Mouse (Mus musculus) right cerebral cortex, postnatal 14 days (tissue): ENCODE results near the gene Acot6.

Experiments used
- DNase-seq: peaks from one replicate; pipeline ENCODE4 v3.0.0; 2022

Gene Acot6

DNA sequence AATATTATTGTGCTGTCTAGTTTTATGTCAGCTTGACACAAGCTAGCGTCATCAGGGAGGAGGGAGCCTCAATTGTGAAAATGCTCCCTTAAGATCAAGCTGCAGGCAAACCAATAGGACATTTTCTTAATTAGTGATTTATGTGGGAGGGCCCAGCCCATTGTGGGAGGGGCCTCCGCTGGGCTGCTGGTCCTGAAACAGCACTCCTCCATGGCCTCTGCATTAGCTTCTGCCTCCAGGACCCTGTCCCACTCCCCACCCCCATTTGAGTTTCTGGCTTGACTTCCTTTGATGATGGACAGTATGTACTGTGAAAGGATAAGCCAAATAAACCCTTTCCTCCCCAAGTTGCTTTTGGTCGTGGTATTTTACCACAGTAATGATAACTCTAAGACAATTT is 6.6 kb downstream of the Acot6 start:
- DNase-seq, result no peak

DNA sequence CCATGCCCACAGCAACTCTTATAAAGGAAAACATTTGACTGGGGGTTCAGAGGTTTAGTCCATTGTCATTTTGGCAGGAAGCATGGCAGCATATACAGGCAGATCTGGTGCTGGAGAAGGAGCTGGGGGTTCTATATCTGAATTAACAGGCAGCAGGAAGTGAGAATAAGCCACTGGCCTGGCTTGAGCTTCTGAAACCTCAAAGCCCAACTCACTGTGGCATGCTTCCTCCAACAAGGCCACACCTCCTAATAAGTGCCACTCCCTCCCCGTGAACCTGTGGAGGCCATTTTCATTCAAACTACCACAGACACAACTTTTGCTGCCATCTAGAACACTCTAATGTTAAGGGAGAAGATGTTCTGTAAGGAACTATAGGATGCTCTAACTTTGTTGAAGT is 7.2 kb downstream of the Acot6 start:
- no peak for DNase-seq

- DNase-seq, result no peak
Observed at GRCm38 (mm10) chr12:84109924-84110323, 9.5 kb downstream of the Acot6 start.

DNA sequence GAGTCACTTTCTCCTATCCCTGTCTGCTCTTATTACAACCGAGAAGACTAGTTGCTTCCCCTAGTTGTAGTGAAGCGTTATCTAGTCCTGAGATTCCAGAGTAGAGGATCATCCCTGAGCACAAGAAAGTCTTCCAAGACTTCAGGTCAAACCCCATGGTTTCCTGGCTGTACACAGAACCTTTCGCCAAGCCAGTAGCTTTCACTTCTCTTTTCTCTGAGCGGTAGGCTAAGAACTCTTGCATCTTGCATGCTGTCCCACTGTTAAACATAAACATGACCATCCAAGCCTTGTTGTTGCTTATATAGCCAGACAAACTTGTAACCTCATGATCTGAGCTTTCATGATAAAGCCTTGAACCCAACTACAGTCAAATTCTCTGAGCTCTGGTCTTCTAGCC is 10.4 kb downstream of the Acot6 start:
- DNase-seq, result no peak

- DNase-seq, result no peak
Observed at GRCm38 (mm10) chr12:84113676-84114075, 13.2 kb downstream of the Acot6 start.

- peak; percentile 92 for DNase-seq
Observed at GRCm38 (mm10) chr12:84114153-84114994, 13.9 kb downstream of the Acot6 start, which contains the start of gene Dnal1. Gene Dnal1, plus strand, starts transcription at chr12:84114366.

GRCm38 (mm10) chr12:84119584-84119983 is 19.1 kb downstream of the Acot6 start:
- DNase-seq, result no peak

- no peak for DNase-seq
Observed at GRCm38 (mm10) chr12:84125892-84126291, 25.4 kb downstream of the Acot6 start.

- no peak for DNase-seq
Observed at GRCm38 (mm10) chr12:84126899-84127298, 26.4 kb downstream of the Acot6 start.

GRCm38 (mm10) chr12:84128576-84128975 is 28.1 kb downstream of the Acot6 start:
- no peak for DNase-seq

GRCm38 (mm10) chr12:84129931-84130330 is 29.5 kb downstream of the Acot6 start:
- DNase-seq, result no peak

DNA sequence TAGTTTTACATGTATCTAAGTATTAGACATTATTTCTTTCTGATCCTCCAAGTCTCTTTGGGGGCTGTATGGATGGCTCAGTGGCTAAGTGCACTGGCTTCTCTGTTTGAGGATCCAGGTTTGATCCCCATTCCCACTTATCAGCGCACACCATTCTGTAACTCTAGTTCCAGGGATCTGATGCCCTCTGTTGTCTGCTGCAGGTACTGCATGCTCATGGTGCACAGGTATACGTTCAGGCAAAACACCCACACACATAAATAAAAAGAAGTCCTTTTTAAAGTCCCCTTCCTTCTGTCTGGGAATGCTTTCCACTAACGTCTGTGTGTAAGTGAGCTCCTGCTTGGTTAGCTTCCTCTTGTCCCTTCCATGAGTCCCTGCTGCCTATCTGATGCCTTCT is 31.8 kb downstream of the Acot6 start:
- DNase-seq, result no peak

GRCm38 (mm10) chr12:84137131-84137530 is 36.7 kb downstream of the Acot6 start:
- no peak for DNase-seq

DNA sequence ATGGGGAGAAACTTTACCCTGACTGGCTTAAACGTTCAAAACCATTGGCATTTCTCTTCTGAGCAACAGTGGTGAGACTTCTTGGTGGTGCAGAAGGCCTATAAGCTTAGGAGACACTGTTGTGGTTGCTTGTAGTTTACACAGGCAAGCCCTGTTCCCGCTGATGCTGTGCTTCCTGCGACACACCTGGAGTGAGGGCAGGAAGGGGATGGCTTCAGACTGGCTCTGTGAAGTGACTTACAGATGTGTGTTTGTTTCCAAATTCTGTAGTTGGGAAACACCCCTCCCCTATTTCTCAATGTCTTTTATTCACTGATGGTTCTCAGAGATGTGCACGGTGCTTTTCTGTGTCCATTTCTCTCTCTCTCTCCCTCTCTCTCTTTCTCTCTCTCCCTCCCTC is 39.7 kb downstream of the Acot6 start:
- DNase-seq, result no peak

GRCm38 (mm10) chr12:84141271-84141670 is 40.8 kb downstream of the Acot6 start:
- DNase-seq, result no peak

DNA sequence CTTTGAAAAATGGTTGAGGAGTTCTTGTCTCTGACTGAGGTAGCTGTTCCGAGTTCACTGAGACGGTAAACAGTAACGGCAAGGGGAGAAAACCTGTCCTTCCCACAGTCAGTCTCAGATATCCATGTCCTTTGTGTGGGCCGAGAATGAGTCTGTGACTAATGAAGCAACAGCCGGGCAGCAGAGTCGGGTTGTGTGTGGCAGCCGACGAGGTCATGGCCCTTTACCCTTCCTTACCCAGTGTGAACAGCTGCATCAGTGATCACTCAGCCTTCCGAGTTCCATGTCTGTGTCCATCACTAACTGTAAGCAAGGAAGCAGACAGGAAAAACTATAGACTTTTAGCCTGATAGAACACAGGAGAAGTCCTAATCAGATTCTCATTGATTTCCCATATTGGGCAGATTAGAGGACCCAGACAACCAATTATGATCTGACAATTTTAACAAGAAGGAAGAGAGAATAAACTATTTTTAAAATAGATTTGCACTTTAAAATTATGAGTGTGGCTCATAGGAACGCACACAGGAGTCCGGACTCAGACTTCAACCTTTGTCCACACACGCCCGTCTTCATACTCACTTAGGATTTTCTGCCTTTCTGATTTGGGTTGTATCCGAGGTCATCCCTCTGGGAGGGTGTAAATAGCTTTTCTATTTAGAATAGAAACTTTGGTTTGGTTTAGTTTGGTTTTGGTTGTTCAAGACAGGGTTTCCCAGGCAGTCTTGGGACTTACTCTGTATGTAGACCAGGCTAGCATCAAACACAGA is 42.0 kb downstream of the Acot6 start:
- DNase-seq, result no peak

DNA sequence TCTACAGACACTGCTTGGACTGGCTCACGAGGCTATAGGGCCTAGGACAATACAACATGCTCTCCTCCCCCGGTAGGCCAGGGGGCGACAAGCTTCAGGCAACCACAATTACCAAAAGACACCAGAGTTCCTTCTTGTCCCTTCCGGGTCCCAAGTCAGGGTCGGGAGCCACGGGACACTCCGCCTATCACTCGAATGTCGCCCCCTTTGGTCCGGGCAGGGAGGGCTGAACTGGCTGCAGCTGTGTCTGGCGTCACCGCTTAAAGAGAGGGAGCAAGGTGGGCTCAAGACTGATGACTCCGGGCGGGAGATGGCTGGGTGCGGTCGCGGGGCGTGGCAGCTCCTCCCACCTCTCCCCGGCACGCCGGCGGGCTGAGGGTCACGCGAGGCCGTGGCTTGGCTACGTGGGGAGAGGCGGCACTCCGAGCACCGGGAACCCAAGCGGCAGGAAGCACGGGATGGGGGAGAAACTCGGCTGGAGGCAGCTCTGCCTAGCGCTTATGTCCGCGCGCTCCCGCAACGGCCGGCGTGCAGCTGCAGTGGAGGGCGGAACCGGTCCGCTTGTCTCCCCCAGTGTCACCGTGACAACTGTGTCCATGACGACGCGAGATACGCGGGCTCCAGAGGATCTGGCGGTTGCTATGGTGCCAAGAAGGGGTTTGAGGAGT is 47.6 kb downstream of the Acot6 start, which contains the start of gene Pnma1:
Pnma1 (minus strand) TSS at position 536 of the 668 bp plus-strand sequence.
- peak; percentile 86 for DNase-seq

- no peak for DNase-seq
Observed at GRCm38 (mm10) chr12:84148622-84149012, 48.2 kb downstream of the Acot6 start.

DNA sequence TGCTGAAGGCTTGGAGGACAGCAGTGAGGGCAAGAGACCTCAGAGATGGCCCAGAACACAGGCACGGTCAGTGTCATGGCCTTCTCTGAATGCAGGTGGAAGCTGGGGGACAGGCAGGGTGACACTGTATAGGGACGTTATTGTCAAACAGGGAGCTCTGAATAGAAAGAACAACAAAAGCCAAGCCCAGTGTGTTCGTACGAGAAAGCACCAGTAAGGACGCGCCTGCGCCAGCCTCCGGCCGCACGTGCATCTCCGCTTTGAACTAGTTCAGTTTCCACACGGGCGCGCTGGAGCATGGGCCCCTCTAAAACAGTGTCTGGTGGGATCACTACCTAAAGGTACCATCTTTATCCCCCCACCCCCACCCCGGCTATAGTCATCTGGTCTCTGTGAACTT is 49.5 kb downstream of the Acot6 start:
- DNase-seq, result no peak

GRCm38 (mm10) chr12:84150976-84151375 is 50.5 kb downstream of the Acot6 start:
- no peak for DNase-seq

GRCm38 (mm10) chr12:84151911-84152310 is 51.5 kb downstream of the Acot6 start:
- no peak for DNase-seq

DNA sequence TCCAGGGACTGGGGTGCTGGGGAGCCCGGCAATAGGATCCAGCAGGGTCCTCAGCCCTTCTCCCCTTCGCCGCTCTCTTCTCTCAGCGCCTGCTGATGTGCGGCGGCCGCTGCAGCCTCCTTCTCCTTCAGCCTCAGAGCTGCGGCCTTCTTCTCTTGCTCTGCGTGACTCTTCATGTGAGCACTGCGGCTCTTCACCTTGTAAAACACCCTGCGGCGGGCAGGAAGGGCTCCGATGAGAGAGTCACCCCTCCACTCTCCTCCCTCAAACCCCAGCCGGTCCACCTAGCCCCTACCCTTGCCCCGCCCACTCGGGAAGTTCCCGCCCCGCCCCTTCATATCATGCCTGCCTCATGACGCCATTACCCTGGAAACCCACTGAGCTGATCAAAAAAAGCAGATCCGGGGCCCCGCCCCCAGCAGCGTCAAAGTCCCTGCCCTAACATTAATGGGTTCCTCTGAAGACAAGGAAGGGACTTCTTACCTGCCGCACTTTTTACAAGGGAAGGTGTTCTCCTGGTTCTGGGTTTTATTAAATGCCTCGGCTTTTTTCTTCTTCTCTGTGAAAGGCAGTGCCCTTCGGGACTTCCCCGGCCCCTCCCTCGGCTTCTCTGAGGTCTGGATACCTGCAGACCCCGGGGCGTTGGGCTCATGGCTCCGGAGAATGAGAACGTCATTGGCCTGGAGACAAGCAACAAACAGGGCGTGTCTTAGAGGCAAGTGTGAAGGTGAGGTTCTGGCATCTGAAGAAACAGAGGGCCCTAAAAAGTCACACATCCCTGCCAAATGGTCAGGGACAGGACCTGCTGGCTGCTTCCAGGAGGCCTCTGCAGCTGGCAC is 52.1 kb downstream of the Acot6 start:
- DNase-seq, result no peak

- no peak for DNase-seq
Observed at GRCm38 (mm10) chr12:84153414-84153813, 53.0 kb downstream of the Acot6 start.
